8 mouse cellular contexts compared by ENCODE assay signal in the genomic region with DNA sequence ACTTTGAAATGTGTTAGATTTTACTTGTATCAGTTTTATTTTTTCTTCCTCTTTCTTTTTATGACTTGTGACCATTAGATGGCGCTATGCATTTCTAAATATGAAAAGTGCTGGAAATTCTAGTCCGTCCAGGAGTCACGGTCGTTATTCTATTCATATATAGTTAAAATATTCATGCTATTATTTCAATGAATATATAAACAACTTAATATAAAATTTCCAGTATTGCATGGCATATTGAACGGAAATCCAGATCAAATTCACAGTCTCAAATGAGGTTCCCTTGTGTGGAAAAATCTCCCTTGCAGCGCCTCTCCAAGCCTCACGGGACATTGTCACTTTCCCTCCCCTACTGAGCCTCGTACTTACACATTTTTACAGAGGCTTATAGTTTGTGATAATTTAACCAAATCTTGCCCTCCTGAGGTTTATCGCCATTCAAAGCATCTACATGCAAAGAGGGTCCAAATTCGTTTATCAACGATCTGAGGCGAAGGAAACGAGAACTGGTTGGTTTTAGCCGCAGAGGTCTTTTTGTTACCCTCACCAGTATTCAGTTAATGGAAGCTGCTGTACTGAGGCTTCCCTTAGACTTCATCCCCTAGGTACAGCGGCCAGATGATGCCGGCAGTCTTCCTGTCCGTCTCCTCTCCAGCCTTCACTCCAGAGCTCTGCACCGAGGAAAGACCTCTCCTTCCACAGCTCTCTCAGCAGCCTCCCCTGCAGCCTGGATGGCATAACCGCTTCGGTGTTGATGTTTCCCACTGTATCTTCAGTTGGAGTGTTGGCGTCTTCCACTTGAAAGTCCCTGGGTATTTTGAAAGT. TPM values are rescaled to one million over a fixed set of nuclear protein-coding genes. Genes with fewer than 3 reads are reported as not detected.
DNase-seq lines count a peak whose midpoint lies in the region; ATAC-seq lines count a peak whose summit lies in the region.

No protein-coding gene starts in this region.

- H3K4me1 ChIP-seq in hindbrain, embryonic 12.5 days, result peaks cover 4% of the 10 kb centered on the region; the same call in 1 of the 2 replicates
- no peaks in the 10 kb centered on the region for H3K4me1 ChIP-seq in stomach, embryonic 16.5 days (ENCODE audit: control insufficient read depth, insufficient read depth, low read length)

- DNase-seq in right cerebral cortex, postnatal 4 days, result peak; percentile 29
- no peak for DNase-seq in right cerebral cortex, postnatal 36 days (ENCODE audit: low spot score in 2 of 2)
- peak; percentile 85 for DNase-seq in embryo, embryonic 10.5 days (ENCODE audit: low spot score)
- peak; percentile 26 for DNase-seq in lung, postnatal 10 days
- DNase-seq in frontal cortex, postnatal 10 days (ENCODE audit: low spot score in 2 of 2), result no peak

- ATAC-seq in hindbrain, embryonic 12.5 days (ENCODE audit: low FRiP score), result 0 out of 2 replicates have a peak, but pooled peaks have one; percentile 46
- no peak for ATAC-seq in stomach, embryonic 16.5 days (ENCODE audit: insufficient read depth, low FRiP score)
- ATAC-seq in cerebellum, adult (ENCODE audit: insufficient number of reproducible peaks, low FRiP score, low TSS enrichment), result no peak

- no peaks in the 10 kb centered on the region for H3K9me3 ChIP-seq in hindbrain, embryonic 12.5 days (replicated peaks)
- no peaks in the 10 kb centered on the region for H3K9me3 ChIP-seq in stomach, embryonic 16.5 days (replicated peaks; ENCODE audit: control insufficient read depth, low read length)

- H3K4me3 ChIP-seq in hindbrain, embryonic 12.5 days, result peak overlapping the region; percentile 24
- peak overlapping the region; percentile 34 for H3K4me3 ChIP-seq in stomach, embryonic 16.5 days (replicated peaks; ENCODE audit: low read length)

- no peak overlapping the region for H3K27ac ChIP-seq in hindbrain, embryonic 12.5 days
- H3K27ac ChIP-seq in stomach, embryonic 16.5 days (ENCODE audit: low read length), result no peak overlapping the region

- peaks cover 12% of the 10 kb centered on the region for H3K27me3 ChIP-seq in hindbrain, embryonic 12.5 days
- no peaks in the 10 kb centered on the region for H3K27me3 ChIP-seq in stomach, embryonic 16.5 days (ENCODE audit: control insufficient read depth, insufficient read depth, low read length)

- no peaks in the 10 kb centered on the region for H3K36me3 ChIP-seq in hindbrain, embryonic 12.5 days
- no peaks in the 10 kb centered on the region for H3K36me3 ChIP-seq in stomach, embryonic 16.5 days (ENCODE audit: control insufficient read depth, insufficient read depth, low read length)

- peak overlapping the region; percentile 56 for H3K4me2 ChIP-seq in hindbrain, embryonic 12.5 days (replicated peaks)
- peak overlapping the region; percentile 61 for H3K4me2 ChIP-seq in stomach, embryonic 16.5 days (ENCODE audit: low read depth, low read length)

- peak overlapping the region; percentile 38; the same call in 1 of the 2 replicates for H3K9ac ChIP-seq in hindbrain, embryonic 12.5 days
- H3K9ac ChIP-seq in stomach, embryonic 16.5 days (ENCODE audit: low read length), result peak overlapping the region; percentile 37; the same call in 1 of the 2 replicates

- 23% methylated on average over 21 of the region's 21 CpGs for WGBS in hindbrain, embryonic 12.5 days
- WGBS in stomach, embryonic 16.5 days, result 17% methylated on average over 21 of the region's 21 CpGs

RNA-seq across cellular contexts. Expression of a gene that starts 18.8 kb away (rescaled TPM):
- 5.7 and 7.1 TPM in 2 replicates for polyA plus RNA-seq in hindbrain, embryonic 12.5 days (2016; fragmentation: Nextera tagmentation; extraction: Ambion mirVana)
- polyA plus RNA-seq in stomach, embryonic 16.5 days (2015; fragmentation: Nextera tagmentation; extraction: Ambion mirVana), result 38.6 and 42.7 TPM in 2 replicates

RNA-seq across cellular contexts. Expression of a gene that starts 19.6 kb away (rescaled TPM):
- polyA plus RNA-seq in hindbrain, embryonic 12.5 days (2016; fragmentation: Nextera tagmentation; extraction: Ambion mirVana), result 11.0 TPM in 2 replicates
- 9.8 and 11.0 TPM in 2 replicates for polyA plus RNA-seq in stomach, embryonic 16.5 days (2015; fragmentation: Nextera tagmentation; extraction: Ambion mirVana)

Comparison
In these comparisons a context has a peak if more than half of its experiments do, and no peak if none do; other contexts are left out.
1. DNase-seq: peak in right cerebral cortex, postnatal 4 days (single experiment), embryo, embryonic 10.5 days (single experiment) and lung, postnatal 10 days (single experiment); none in right cerebral cortex, postnatal 36 days (0 of 2) and frontal cortex, postnatal 10 days (0 of 2).